Mouse (Mus musculus) heart, postnatal 36 days (tissue): ENCODE data around the gene Ppp1r14b. TPM values are rescaled to one million over a fixed set of nuclear protein-coding genes. Genes with fewer than 3 reads are reported as not detected.
A peak's percentile ranks its signal among the peaks of the same experiment; 100 is the strongest.

ENCODE experiments used
- DNase-seq, 2 experiments: peaks; one replicate each; pipeline ENCODE4 v3.0.0; 2021 to 2022
- intact Hi-C: fragments of 180-260 bp; cut with DNase I; formaldehyde crosslinking; loops from one replicate; pipeline ENCODE4 v1.15.1; 2025
- total RNA-seq, 2 experiments: library from RNA; stranded (reverse); gene quantifications; 2 replicates each; pipeline ENCODE4 v1.2.3; 2021

Gene Ppp1r14b
- total RNA-seq, 2 experiments from 2014 or later = 77.3 to 95.8 TPM

DNA sequence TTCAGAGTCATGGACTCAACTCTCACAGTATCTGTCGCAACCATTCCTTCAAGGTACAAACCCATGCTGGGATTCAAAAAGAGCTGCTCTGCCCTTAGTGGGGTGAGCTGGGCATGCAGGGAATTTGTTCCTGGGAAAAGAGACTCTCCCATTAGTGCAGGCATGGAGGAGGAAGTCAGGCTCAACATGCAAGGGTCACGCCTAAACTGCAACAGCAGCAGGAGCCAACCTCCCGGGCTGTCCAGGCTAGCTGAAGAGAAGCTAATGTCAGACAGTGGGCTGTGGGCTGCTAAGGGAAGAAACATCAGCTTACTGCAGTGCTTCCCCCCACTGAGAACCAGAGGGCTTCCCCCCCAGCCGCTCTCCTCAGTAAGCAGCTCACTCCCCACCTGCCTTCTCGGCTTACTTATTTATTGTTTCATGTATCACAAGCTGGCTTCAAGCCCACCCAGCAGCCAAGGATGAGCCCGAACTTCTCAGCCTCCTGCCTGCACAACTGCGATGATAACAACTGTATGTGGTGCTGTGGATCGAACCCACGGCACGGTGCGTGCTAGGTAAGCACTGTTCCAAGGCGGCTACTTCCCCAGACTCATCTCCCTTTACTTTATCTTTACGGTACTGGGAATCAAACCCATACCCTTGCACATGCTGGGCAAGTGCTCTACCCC lies 2.4 kb upstream of the Ppp1r14b start:
- DNase-seq = no peak
- intact Hi-C loops = no loop called here

DNA sequence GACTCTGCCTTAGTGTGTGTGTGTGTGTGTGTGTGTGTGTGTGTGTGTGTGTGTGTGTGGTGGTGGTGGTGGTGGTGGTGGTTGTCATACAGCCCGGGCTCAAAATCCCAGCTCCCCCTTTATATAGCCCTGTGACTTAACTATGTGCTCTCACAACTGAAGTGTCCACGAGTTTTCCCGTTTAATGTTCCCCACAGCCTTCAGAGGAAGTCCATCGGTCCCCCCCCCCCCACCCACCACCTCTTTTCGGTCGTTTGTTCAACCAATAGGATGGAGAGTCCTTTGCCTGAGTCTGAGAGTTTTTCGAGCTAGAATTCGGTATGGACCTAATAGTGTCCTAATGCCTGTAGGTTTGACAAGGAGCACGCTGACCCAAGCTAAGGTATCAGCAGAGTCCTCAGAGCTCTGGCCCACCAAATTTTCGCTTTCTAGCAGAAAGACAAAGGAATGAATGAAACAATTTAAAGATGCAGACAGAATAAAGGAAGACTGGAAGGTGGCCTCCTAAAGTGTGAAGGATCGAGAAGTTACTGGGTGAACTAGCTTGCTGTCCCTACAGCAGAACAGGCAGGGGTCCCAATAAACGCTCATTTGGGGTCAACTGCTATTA lies 1.1 kb upstream of the Ppp1r14b start:
- intact Hi-C loops = no loop called here

DNA sequence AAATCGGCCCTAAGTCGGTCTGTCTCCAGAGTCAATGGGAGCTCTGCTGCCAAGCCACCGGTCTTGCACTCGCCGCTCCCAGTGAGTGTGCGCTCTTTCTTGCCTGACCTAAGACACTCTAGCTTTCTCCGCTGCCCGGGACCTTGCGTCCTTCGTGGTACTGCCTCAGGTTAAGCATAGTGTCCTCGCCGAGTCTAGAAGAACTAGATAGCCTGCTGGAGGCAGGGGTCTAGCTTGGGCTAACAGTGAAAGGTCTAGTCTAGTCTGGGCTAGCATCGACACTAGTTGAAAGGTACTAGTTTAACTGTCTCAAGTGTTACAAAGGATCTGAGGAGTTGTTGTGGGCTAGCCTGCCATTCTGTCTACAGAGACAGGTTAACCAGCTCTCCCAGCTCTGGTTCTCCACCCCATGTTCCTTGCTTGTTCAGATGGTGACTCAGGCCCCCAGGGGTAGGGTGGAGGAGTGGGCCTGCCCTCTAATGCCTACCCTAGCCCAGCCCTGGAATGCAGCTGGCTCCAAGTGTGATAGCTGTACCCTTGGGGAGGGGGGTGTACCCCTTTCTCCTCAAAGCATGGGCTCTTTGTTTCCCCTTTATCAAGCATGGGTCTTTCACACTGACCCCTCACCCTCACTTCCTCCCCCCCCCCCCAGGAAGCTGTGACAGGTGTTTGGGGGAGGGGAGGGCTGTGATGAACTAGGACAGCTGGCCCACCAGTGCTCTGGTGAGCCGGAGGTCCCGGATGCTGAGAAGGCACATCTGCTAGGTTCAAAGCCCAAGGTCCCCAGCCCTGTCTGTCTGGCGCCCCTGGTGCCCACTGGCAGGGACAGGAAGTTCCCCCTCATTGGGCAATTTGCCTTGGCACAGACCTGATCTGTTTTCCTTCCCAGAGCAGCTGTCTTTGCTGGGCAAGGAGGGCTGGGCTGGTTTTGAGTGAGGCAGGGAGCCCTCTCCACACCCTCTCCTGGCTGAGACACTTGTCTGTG lies 1.1 kb downstream of the Ppp1r14b start, which contains the start of gene Plcb3:
TSS of gene Plcb3 (minus strand) at position 934 of the 985 bp plus-strand sequence.
- peak; percentile 50 to 61 for DNase-seq
- intact Hi-C loops = loop anchor here (5.0 kb wide), 1 partner anchor 46 kb away; no protein-coding TSS in a partner anchor

More for the DNA sequence above, 1.1 kb upstream of the Ppp1r14b start:
- DNase-seq = no peak

DNA sequence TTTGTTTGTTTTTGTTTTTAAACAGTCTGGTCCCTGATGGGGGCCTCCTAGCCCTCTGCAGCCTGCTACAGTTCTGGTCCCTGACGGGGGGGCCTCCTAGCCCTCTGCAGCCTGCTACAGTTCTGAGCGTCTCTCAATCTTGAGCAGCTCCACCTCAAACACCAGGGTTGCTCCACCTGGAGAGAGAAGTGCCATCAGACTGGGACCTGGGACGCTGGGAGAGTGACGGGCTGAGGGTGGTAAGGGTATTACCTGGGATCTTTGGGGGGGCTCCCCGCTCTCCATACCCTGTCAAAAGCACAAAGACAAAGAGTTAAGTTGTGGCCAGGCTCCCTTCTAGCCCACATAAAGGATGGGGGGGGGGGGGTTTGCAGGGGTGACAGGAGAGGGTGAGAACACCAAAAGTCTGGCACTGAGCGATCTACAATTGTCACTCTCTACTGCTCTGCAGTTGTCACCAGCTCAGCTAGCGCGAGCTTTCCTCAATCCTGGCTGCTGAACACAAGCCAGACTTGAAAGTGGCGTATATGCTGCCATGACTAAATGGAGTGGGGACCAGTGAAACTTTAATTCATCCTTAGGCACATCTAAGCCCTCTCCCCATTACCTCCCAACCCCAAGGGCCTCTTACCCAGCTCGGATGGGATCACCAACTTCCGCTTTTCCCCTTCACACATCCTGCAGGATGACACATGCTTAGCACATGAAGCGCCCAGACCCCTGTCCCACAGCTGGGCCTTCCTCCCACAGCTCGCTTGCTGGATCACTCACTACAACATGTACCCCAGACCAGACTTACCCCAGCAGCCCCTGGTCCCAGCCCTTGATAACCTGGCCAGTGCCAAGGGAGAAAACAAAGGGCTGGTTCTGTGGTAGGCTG lies 3.2 kb downstream of the Ppp1r14b start:
- intact Hi-C loops = loop anchor here (5.0 kb wide), 1 partner anchor 44 kb away; no protein-coding TSS in a partner anchor

DNA sequence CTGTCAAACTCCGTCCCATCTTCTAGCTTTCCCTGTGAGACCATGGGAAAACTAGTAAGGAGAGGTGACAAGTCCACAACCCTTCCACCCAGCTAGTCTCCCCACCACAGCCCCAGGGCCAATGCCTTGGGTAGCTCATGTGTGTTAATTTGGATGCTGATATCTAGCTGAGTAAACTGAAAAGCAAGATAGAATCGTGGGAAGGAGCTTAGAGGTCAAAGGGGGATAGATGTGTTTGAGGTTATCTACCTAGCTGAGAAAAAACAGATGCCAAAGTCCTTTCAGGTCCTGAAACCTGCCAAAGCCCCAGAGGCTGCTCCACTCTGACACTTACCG lies 3.8 kb downstream of the Ppp1r14b start:
- intact Hi-C loops = loop anchor here (5.0 kb wide), 1 partner anchor 44 kb away; no protein-coding TSS in a partner anchor

More for the DNA sequence above, 3.2 kb downstream of the Ppp1r14b start:
- no peak for DNase-seq

DNA sequence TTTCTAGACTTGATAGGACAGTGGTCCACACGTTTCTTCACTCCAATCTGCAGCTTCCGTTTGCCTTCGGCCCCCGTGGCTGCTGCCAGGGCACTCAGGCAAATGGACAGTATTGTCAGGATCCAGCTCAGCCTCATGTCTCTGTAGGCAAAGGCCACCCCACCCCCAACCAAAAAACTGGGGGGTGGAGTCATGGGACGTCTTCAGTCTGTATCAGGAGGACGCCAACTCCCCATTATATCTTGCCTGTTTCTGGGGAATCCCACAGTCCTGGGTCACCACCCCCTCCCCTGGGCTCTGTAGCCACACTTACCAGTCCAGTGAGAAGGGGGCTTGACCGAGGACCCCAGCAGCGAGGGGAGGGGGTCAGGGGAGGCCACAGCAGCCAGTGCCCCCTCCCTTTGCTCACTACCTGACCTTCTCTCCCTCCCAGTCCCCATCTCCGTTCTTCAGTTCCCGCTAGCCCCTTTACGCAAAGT lies 4.3 kb downstream of the Ppp1r14b start:
- intact Hi-C loops = loop anchor here (5.0 kb wide), 1 partner anchor 43 kb away; no protein-coding TSS in a partner anchor
- no peak for DNase-seq

More for the DNA sequence above, 3.8 kb downstream of the Ppp1r14b start:
- no peak for DNase-seq

DNA sequence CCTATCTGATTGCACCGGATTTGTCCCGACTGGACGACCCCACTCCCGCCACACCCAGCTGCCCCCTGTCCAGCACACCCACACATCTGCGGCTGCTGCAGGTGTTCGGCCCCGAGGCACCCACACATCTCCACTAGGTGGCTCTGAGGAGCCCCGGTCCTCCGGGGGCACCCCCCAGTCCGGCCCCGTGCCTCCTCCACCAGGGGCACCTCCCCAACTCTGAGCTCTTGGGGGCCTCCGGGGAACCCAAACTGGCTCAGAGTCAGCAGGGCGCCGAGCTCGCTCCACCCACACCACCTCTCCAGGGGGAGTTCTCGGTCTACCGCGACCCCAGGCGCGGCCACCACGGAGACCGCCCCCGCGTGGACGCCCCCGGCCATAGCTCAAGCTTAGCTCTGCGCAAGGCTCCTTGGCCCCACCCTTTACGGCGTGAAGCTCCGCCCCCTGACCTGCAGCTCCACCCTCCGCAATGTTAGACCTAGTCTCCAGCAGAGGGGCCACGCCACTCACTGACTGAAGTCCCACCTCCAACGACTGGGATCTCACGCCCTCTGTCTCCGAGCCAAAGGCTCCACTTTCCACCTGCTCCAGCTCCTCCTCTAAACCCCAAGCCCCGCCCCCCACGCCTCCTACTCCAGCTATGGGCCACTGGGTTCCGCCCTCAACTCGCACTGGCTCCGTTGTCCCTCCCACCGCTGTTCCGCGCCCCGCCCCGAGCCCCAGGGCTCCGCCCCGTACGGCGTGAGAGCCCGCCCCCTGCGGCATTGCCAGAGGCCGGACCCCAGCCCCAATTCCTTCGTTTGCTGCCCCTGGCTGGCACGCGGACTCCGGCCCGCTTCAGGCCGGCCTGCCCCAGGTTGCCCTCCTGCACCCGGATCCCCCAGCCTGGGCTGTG lies 5.0 kb downstream of the Ppp1r14b start:
- intact Hi-C loops = loop anchor here (1.0 to 5.0 kb wide), 2 partner anchors 13 to 43 kb away; partner anchors contain the start of gene Dnajc4

DNA sequence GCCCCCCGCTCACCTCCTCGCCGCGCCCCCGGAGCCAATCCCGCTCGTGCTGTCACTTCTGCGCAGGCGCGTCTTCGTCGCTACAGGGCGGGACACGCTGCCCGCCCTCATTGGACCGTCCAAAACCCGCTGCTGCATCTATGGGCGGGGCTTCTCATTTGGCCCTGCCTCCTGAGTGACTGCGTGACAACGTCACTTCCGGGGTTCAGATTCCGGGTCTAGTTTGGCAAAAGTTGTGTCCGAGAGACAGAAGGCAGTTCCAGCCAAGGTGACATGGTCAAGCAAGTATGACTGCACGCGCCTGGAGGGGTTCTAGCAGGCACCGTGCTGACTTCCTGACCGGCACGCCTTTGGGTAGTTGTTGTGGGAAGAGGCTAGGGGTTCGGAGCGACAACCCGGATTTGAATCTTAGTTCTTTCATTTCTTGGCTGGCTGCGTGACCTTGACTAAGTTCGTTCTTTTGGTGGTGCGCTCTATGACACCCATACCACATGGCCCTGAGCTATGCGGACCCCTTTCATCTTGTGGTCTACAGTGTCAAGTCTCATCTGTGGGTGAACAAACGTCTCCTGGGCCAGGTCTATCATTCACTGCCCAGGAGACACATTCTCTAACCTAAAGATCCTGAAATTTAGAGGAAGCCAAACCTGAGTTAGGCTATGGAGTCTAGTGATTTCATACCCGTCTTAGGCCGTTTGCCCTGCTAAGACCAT lies 5.8 kb downstream of the Ppp1r14b start, which contains the start of gene Fkbp2:
TSS of gene Fkbp2 (minus strand) at position 121 of the 713 bp plus-strand sequence.
- intact Hi-C loops = loop anchor here (1.0 kb wide), 1 partner anchor 12 kb away; the partner anchor contains the start of gene Dnajc4
- peak; percentile 97 to 100 for DNase-seq

More for the DNA sequence above, 5.0 kb downstream of the Ppp1r14b start:
- peak; percentile 99 to 100 for DNase-seq

DNA sequence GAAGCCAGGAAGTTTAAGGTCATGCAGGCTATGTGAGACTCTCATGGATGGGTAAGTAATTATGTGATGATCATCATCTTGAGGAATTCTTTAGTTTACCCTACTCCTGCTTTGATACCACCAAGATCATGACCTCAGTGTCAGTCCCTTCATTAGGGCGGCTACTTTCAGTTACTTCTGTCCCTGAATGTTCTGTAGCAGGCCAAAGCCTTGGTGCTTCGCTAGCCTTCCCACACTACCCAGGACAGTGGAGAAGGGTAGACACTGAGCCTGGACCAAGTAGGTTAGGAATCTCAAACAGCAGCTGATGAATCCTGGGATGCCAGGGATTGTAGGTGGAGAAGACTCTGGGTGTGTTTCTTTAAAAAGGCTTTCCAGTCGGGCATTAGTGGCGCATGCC lies 6.7 kb downstream of the Ppp1r14b start:
- intact Hi-C loops = no loop called here

DNA sequence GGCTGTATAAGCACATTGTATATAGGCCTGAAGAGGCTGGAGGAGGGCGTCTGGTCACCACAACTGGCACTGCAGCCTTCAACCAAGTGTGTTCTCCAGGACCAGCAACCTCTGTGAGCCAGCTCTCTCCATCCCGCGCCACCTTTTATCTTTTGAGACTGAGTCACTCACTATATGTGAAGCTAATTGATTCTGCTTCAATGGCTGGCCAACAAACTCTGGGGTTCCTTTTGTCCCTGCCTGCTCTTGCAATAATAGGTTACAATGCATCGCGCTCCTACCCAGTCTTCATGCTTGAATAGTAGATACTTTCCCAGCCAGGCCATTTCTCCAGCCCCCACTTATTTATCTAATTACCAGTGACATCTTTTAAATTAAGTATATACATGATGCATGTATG lies 8.9 kb downstream of the Ppp1r14b start:
- DNase-seq = no peak
- intact Hi-C loops = no loop called here

More for the DNA sequence above, 6.7 kb downstream of the Ppp1r14b start:
- no peak for DNase-seq

DNA sequence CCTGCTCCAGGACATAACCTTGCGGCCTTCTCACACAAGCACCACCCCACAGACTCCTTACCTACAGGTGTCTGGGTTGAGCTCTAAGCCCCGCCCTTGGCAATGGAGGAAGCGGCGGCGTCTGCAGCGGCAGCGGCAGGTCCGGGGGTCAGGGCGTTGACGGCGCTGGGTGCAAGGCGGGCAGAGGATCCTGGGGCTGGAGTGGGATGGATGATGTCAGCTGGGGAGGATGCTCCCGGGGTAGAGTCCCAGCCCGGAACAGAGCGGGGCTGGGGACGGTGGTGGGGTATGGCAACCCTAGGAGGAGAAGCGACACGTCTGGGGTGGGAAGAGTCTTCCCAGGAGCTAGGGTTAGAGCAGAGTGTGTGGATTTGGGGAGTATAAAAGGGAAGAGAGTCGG lies 10.5 kb downstream of the Ppp1r14b start:
- DNase-seq = no peak
- intact Hi-C loops = no loop called here

DNA sequence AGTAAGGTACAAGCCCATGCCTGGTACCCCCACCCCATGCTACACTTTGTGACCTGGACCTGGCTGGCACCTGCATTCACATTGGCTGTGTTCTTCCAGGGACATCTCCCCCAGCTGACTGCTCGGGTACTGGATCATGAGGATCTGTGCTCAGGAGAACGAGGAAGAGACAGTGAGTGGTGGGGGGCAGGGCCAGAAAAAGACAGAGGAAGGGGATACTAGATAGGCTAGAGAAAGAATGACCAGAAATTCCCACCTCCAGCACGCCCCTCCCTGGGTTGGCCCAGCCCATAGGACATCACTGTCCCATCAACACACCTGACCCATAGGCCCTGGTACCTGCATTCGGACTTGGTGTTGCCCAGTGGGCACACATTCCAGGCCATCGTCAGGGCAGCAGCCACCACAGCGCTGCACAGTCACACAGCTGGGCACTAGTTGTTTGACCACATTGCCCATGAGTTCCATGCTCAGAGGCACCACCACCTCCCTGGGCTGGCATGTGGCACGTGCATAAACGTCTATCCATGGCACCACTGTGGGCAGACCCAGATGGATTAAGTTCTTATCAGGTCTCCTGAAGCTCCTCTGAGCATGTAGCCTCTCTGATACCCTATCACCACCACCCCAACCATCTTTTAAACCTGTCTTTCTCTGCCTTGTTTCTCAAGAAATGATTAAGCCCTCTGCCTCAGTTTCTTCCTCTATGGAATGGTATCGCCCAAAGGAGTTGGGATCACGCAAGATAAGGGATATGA lies 11.4 kb downstream of the Ppp1r14b start:
- intact Hi-C loops = no loop called here
- DNase-seq = no peak

DNA sequence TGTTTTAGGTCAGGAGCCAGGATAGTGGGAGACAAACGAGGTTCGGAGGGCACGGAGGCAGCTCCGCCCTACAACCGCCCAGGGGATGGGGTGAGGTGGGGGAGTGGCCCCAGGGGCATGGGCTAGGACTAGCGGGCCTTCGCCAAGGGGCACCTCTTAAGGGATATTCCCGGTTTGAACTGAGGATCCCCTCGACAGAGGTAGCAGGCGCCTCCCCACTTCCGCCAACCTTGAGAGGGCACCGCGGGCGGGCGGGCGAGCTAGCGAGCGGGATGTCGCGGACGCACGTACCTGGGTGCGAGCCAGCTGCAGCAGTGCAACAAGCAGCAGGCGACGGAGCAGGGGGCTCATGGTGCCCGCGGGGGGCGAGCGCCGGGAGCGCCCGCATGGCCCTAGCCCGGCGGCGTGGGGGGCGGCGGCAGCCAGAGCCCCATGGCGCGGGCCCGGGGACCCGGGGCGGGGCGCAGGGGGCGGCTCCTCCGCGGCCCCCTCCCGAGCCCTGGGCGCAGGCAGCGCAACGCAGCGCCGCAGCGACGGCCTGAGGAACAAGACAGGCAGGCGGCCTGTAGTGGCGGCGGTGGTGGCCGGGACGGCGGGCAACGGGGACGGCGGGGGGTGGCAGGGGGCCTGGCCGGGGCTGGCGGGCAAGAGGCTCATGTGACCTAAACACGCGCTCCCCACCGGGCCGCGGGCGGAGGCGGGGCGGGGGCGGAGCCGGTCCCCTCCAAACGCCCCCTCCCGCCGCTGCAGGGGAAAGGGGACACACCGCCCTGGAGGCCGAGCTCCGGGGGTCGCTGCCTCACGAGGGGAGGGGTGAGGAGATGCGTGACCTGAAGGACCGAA lies 12.5 kb downstream of the Ppp1r14b start, which contains the start of gene Vegfb:
TSS of gene Vegfb (minus strand) at position 591 of the 843 bp plus-strand sequence.
- DNase-seq = peak; percentile 72 to 79
- intact Hi-C loops = no loop called here

DNA sequence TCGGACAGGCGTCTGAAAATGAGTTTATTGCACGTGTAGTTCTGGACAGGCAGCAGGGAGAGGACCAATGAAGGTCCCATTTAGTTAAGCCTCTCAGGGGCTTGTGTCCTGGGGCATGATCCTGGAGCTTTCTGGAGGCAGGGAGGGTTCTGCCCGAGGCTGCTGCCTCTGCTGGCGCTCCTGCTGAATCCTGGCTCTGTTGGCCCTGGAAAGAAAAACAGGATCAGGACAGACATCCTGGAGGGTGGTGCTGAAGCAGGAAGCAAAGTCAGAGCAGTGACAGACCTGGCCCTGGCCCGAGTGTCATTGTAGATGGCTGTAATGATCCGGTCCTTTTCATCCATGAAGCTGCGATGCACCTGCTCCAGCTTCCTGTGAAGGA lies 13.1 kb downstream of the Ppp1r14b start:
- no peak for DNase-seq
- intact Hi-C loops = no loop called here

DNA sequence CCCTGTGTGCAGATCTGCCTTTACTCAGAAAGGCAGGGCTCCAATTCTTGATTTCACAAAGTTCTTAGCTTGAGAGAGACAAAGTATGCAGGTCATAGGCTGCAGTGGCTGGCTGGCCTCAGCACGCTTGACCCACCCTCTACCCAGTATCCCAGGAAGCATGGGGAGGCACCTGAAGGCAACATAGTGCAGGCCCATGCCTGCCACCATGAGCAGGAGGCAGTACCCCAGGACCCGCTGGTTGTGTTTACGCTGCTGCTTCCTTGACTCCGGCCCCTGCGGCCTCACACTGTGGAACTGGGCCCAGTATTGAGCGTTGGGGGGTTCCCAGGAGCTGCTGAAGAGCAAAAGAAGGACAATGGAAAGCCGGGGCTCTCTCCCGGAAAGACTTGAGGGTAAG lies 14.5 kb downstream of the Ppp1r14b start:
- intact Hi-C loops = no loop called here

DNA sequence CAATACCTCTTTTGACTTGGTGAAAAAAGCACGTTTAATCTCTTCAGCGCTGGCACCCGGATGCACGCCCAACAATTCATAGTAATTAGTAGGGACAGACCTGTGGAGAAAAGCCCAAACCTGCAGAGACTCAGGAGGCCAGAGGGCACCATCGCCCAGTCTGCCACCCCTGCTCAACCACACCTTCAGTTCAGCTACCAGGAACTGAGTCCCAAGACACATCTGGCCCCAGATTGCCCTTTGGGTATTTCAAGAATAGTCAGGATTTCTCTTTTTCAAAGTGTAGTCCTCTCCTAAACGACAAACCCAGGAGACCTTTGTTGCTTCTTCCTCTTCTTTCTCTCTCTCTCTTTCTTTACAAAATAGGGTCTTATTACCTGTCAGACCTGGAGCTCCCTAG lies 15.9 kb downstream of the Ppp1r14b start:
- DNase-seq = no peak
- intact Hi-C loops = no loop called here

More for the DNA sequence above, 14.5 kb downstream of the Ppp1r14b start:
- no peak for DNase-seq
